Mouse (Mus musculus): ENCODE results near the gene Olfr689. TPM values are rescaled to one million over a fixed set of nuclear protein-coding genes. Genes with fewer than 3 reads are reported as not detected.
"Not testable (repeated sequence)": the region's sequence is repeated elsewhere in the genome, so short reads cannot be mapped to it uniquely, and the experiment has no call there.

The Olfr689 gene
- polyA plus RNA-seq (2017; shearing (Covaris generic)) = not detected

GRCm38 (mm10) chr7:105310865-105311264, at the start of gene Olfr689:
Gene Olfr689 (plus strand): TSS chr7:105311165.
- no peak for ATAC-seq

GRCm38 (mm10) chr7:105272426-105272825, 38.5 kb upstream of the Olfr689 start:
- no peak for ATAC-seq

- ATAC-seq = no peak
These were observed 23.2 kb upstream of the Olfr689 start, which contains the start of gene Olfr688 for GRCm38 (mm10) chr7:105287795-105288194. Gene Olfr688 (plus strand): TSS chr7:105288095.

GRCm38 (mm10) chr7:105290051-105290450, 20.9 kb upstream of the Olfr689 start:
- ATAC-seq = no peak

GRCm38 (mm10) chr7:105325302-105325701, 14.3 kb downstream of the Olfr689 start:
- no peak for ATAC-seq

GRCm38 (mm10) chr7:105334004-105334403, 23.0 kb downstream of the Olfr689 start, which contains the start of gene Olfr690:
Gene Olfr690 (minus strand): TSS chr7:105334104.
- ATAC-seq = no peak

GRCm38 (mm10) chr7:105342170-105342569, 31.2 kb downstream of the Olfr689 start, which contains the start of gene Olfr691:
Gene Olfr691 (minus strand): TSS chr7:105342270.
- no peak for ATAC-seq

- ATAC-seq = no peak
These were observed 31.8 kb downstream of the Olfr689 start for GRCm38 (mm10) chr7:105342752-105343151.

- ATAC-seq = not testable (repeated sequence)
These were observed 45.1 kb downstream of the Olfr689 start for GRCm38 (mm10) chr7:105356064-105356463.

- not testable (repeated sequence) for ATAC-seq
These were observed 45.5 kb downstream of the Olfr689 start for GRCm38 (mm10) chr7:105356487-105356886.

- ATAC-seq = no peak
These were observed 50.7 kb downstream of the Olfr689 start for GRCm38 (mm10) chr7:105361713-105362112.

GRCm38 (mm10) chr7:105367268-105367667, 56.3 kb downstream of the Olfr689 start:
- no peak for ATAC-seq

GRCm38 (mm10) chr7:105367930-105368329, 57.0 kb downstream of the Olfr689 start, which contains the start of gene Olfr692:
Gene Olfr692 (plus strand): TSS chr7:105368230.
- ATAC-seq = no peak

GRCm38 (mm10) chr7:105368521-105368920, 57.6 kb downstream of the Olfr689 start:
- ATAC-seq = no peak

Other genes with a start within 250 kb of the Olfr689 start
- gene Olfr678, start 246.7 kb upstream of the Olfr689 start, polyA plus RNA-seq (2017; shearing (Covaris generic)) = not detected
- gene Olfr679, start 230.0 kb upstream of the Olfr689 start, polyA plus RNA-seq (2017; shearing (Covaris generic)) = not detected
- gene Olfr680-ps1, start 218.3 kb upstream of the Olfr689 start, polyA plus RNA-seq (2017; shearing (Covaris generic)) = not detected
- not detected for gene Olfr681, start 194.3 kb upstream of the Olfr689 start, polyA plus RNA-seq (2017; shearing (Covaris generic))
- gene Olfr683, start 164.2 kb upstream of the Olfr689 start, polyA plus RNA-seq (2017; shearing (Covaris generic)) = not detected
- not detected for gene Olfr684, start 147.5 kb upstream of the Olfr689 start, polyA plus RNA-seq (2017; shearing (Covaris generic))
- gene Olfr685, start 125.2 kb upstream of the Olfr689 start, polyA plus RNA-seq (2017; shearing (Covaris generic)) = not detected
- gene Olfr686, start 103.7 kb upstream of the Olfr689 start, polyA plus RNA-seq (2017; shearing (Covaris generic)) = not detected
- not detected for gene Olfr688, start 23.1 kb upstream of the Olfr689 start, polyA plus RNA-seq (2017; shearing (Covaris generic))
- not detected for gene Olfr690, start 22.9 kb downstream of the Olfr689 start, polyA plus RNA-seq (2017; shearing (Covaris generic))
- gene Olfr691, start 31.1 kb downstream of the Olfr689 start, polyA plus RNA-seq (2017; shearing (Covaris generic)) = under 1 TPM in 1 of 2 experiments, not detected in 1; 0.28 TPM
- not detected for gene Olfr692, start 57.1 kb downstream of the Olfr689 start, polyA plus RNA-seq (2017; shearing (Covaris generic))
- not detected for gene Gm5901, start 63.9 kb downstream of the Olfr689 start, polyA plus RNA-seq (2017; shearing (Covaris generic))
- gene Fam160a2, start 88.9 kb downstream of the Olfr689 start, polyA plus RNA-seq (2017; shearing (Covaris generic)) = 10 to 100 TPM; 14.6 to 15.8 TPM
- not detected for gene Cnga4, start 93.4 kb downstream of the Olfr689 start, polyA plus RNA-seq (2017; shearing (Covaris generic))
- not detected for gene Cckbr, start 114.6 kb downstream of the Olfr689 start, polyA plus RNA-seq (2017; shearing (Covaris generic))
- gene Cavin3, start 171.1 kb downstream of the Olfr689 start, polyA plus RNA-seq (2017; shearing (Covaris generic)) = not detected
- 10 to 100 TPM; 20.4 to 25.0 TPM for gene Smpd1, start 243.2 kb downstream of the Olfr689 start, polyA plus RNA-seq (2017; shearing (Covaris generic))